Mouse (Mus musculus): ENCODE data around the gene Cd300lb.

Cd300lb gene

DNA sequence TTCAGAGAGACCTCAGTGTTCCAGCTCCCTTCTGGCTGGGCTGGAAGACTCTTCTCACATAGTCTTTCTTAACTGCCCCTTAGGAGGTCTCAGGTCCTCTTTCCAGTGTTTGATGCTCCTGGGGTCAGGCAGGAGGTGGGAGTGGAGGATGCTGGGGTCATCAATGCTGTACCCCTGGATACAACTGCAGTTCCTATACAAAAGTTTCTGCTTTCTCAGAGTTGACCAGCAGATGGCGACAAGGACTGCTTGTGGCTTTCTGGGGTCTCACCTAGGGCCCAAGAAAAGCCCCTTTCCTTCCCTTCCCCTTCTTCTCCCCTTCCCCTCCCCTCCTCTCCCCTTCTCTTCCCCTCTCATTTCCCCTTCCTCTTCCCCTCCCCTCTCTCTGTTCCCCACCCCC is 53.6 kb downstream of the Cd300lb start:
- DNase-seq: no peak

DNA sequence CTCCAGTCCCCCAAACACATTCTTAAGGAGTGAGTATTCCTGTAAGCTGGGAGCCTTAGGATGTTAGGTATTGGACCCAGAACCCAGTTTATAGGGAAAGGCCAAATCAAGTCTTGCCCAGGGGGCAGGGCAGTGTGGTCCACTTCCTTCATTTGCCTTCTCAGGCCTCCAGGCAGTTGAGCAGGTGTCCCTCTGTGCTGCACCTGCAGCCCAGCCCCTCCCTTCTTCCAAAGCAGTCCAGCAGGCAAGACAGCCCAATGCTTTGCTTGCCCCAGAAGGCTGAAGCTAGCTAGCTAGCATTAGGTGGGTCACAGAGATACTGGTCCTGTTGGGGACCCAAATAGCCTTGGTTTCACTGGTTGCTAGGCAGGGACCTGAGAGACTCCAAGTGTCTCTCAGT is 54.0 kb downstream of the Cd300lb start:
- DNase-seq: no peak

DNA sequence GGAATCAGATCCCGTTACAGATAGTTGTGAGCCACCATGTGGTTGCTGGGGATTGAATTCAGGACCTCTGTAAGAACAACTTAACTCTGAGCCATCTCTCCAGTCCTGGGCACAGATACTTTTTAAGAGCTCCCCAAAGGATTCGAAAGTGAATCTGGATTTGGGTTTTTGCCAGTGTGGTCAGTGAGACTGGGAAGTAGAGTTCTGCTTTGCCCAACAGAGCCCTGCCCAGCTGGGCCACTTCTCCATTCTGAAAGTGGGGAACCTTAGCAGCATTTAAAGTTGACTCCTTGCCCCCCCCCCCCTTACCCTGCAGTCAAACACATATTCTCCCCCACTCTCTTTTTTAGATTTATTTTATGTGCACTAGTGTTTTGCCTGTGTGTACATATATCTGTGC is 54.5 kb downstream of the Cd300lb start:
- no peak for DNase-seq

DNA sequence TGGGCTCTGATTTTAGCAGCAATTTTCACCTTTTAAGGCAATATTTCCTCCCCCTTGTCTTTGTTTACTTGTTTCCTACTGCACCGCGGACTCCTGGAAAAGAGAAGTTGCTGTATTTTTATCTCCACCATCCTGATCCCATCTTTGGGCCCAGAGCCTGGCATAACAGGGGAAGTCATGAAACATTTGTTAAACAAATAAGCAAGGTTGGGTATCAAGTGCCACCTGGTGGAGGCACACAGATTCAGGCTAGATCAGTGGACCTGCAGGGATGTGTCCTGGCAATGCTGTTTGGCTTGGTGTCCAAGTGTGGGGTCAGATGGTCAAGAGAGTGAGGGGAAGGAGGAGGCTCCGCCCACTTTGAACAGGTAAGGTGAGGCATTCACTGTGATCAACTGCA is 57.0 kb downstream of the Cd300lb start:
- peak; percentile 83 for DNase-seq

DNA sequence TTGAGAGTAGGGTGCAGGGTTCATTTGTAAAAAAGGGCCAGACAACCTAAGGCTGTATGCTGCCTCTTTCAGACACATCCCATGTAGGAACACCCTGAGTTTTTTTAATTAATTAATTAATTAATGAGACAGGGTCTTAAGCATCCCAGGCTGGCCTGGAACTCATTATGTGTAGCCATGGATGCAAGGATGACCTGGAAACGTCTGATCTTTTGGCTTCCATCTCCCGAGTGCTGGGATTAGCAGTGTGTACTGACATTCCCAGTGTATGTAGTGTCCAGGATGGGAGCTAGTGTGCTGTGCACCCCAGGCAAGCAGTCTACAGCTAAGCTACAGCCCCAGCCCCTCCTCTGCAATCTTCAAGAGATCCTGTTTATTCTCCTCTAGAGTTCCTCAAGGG is 57.6 kb downstream of the Cd300lb start:
- no peak for DNase-seq

DNA sequence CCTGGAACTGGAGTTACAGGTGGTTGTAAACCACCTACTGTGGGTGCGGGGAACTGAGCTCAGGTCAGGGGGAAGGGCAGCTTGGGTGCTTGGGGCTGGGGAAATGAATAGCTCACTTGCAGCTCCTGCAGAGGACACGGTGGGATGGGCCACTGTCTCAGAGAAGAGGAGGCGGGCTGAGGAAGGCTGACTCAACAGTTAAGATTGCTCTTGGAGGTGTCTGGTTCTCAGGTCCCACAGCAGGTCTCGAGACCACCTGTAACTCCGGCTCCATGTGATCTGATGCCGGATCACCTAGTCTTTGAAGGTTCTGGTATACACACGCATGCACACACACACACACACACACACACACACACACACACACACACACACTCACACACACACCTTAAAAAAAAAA is 58.0 kb downstream of the Cd300lb start:
- peak; percentile 45 for DNase-seq

DNA sequence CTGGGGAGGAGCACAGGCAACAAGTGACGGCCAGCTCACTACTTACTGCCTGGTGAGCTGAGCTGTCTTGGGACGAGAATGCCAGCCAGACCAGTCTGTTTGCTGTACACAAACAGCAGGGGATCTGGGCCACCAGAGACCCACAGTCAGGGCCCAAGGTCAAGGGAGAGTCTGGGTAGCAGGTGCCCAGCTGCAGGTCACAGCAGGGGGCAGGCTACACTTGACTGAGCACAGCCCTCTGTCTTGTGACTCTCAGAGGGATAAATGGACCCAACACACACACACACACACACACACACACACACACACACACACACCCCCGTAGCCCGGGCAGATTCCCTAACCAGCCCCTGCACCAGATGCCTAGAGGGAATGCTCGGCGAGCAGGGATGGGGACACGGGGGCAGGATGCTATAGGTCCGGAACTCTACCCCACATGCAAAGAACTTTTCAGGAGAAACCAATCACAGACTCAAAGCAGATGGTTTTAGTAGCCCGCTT is 58.8 kb downstream of the Cd300lb start:
- peak; percentile 59 for DNase-seq

DNA sequence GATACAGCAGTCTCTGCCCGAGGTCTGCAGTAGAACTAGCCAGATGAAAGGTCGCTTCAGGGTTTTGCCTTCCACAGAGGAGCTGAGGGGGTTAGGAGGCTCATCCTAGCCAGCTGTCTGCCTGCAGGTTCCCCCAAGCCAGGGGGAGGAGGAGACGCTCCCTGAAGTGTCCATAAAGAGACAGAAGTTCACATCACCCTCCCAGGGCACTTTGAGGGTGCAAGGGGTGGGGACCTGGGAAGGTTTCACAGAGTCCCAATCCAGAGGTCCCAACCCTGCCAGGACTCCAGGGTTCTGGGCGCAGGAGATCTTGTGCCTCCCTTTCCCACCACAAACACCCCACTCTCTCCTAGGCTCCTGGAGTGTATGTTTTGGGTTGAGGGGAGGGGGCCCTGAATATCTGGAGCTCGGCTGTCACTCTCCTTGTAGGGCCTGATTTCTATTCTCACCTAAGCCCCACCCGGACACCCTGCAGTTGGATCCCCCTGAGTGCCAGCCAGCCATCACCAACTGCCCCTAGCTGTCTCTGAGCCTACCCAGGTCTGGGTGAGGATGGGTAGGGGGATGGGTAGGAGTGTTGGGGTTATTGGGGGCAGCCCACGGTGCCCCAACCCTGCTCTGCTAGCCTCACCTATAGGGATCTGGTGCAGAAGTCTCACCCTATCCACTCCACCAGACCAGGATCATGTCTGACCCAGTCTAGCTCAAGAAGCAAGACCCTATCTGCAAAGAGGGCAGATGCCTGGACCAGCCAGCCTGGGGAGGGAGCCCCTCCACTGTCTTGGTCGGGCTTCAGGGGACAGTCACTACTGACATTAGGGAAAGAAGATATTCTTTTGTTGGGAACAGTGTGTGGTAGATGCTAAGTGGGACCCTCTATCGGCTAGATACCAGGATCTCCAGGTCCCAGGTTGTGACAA is 59.7 kb downstream of the Cd300lb start:
- no peak for DNase-seq

DNA sequence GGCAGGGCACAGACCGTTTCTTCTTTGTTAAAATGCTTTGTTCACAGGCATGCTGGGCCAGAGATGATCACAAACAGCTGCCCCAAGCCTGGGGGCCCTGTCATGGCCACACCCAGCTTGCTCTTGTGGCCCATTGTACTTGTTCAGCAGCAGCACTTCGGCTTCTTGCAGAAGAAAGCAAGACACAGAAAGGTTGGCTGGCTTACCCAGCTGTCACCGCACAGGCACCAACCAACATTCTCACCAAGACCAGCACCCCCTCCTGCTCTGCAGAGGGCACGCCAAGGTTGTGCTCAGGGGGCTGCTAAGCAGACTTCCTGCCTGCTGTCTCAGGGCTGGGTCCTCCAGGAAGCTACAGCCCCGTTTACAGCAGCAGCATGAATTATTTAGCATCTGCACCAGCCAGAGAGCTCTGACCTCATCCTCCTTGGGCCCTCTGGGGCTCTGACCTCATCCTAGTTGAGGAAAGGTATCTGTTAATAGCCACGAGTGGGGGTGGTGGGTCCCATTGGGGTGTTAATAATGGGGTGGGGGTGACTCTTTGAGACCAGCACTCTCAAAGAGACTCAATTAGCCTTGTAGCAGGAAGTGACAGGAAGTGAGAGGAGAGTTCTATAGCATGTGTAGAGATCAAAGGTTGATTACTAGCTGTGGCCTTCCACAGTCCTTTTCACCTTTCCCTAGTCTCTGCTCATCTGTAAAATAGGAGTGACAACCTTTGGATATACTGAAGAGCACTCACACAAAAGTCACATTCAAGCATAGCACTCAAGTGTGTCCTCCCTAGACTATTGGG is 61.0 kb downstream of the Cd300lb start:
- DNase-seq: no peak

Measured in cerebellum, adult 11-12 months (tissue).